Mouse (Mus musculus) T-cell, adult 2 months (primary cell): ENCODE results near the gene Oprd1.

ENCODE experiments used
- DNase-seq: peaks from one replicate; pipeline ENCODE4 v3.0.0; 2022; ENCODE audit warnings: low spot score

Gene Oprd1

DNA sequence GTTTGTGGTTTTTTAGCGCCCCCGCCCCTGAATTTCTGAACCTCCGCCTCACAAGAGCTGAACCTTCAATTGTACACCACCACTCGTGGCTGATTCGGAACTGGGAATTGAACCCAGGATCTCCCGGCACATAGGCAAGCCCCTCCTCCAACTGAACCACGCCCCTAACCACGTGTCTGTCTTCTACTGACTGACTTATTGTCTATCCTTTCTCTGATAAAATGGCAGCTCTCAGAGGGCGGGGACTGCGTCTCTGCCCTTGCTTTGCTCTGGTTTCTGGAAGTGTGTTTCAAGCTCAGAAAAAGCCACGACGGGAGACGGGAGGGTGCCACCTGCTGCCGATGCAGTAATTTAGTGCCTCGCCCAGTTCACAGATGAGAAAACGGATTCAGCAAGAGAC lies 10.4 kb downstream of the Oprd1 start:
- no peak for DNase-seq

DNA sequence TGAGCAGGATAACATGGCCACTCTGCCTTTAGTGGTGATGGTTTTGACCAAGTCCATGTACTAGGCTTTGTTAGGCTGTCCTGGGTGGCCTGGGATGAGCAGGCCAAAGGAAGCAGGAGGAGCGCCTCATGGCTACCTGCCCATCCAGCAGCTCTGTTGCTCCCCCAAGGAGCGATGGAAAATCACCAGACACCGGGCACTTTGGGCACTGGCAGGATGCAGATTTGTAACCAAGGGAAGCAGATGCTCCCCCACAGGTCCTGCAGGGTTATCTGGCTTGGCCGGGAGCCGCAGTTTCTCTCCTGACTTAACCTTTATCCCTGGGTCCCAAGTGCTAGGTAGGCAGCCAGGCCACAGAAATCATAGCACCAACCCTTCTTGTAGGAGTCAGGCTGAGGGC lies 10.9 kb downstream of the Oprd1 start:
- DNase-seq, result no peak

- no peak for DNase-seq
Observed at GRCm38 (mm10) chr4:132132297-132132696, 12.0 kb downstream of the Oprd1 start.

- no peak for DNase-seq
Observed at GRCm38 (mm10) chr4:132131790-132132189, 12.5 kb downstream of the Oprd1 start.

GRCm38 (mm10) chr4:132131116-132131515 lies 13.2 kb downstream of the Oprd1 start:
- DNase-seq, result no peak

DNA sequence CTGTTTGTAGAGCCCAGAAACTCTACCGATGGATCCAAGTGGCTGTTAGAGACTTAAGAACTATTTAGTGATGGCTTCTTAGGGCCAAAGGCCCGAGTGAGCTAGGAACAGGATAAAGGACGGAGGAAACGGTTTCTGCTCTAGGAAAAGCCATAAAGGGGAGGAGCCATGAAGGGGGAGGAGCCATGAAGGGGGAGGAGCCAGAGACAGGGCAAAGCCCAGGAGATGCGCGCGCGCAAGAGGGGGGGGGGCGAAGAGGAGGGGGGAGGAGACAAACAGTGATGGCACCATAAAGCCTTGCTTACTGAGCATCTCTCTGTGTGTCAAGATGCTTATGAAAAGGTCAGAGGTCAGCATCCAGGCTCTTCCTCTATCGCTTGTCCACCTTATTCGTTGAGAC lies 13.6 kb downstream of the Oprd1 start:
- no peak for DNase-seq

DNA sequence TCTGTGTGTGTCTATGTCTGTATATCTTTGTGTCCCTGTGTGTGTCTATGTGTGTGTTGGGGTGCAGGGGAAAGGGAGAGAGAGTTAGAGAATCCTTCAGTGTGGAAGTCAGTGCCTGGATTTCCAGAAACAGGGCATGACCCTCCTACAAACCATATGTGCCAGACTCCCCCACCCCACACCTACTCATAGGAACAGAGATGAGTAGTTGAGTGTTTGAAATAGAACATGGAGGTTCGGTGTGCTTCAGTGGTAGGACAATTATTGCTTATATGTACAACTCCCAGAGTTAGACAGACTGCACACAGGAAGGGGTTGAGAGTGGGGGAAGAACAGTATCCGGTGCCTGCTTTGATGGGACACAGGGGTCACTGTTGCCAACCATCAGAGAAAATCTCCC lies 14.2 kb downstream of the Oprd1 start:
- DNase-seq, result no peak

DNA sequence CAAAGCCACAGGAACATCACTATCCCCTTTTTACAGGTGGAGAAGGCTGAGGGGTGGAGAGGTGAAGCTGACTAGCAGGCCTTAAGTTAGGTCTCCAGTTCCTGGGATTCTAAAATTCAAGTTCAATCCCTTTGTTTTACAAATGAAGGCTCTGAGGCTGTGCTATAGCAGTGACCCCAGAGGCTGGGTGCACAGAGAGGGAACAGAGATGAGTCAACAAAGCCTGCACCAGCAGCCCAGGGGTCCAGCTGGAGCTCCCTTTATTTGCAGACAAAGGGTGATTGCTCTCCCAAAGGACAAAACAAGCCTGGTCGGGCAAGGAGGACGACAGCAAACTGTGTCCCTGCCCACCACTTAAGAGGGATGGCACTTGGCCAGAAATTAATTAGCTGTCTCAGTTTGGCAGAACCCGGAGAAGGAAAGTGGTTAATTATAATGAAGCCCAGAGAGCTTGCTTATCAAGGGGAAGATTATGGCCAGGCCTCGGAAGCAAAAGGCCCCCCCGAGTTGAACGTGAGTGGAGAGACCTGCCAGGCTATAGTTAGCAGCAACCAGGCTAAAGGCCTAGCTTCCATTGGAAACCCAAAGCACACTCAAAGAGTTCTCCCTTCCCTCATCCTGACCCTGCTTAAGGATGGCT lies 15.2 kb downstream of the Oprd1 start:
- DNase-seq, result no peak

DNA sequence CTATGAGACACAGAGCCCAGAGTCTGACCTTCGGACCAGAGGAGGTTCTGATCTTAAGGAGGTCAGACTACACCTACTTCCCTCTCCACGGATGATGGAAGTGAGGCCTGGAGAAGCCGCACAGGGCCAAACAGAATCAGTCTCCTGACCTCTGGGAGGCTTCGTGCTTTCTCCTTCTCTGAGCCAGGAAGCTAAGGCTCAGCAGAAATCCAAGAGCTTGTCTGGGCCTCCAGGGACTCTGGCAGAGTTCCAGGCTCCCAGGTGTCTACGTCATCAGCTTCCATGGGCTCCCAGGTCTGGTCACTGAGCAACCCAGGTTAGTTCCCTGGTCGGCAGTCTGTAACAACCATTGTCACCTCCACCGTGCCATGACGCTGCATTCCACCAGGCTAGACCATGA lies 17.2 kb downstream of the Oprd1 start:
- DNase-seq, result no peak

- no peak for DNase-seq
Observed at GRCm38 (mm10) chr4:132123166-132123565, 21.1 kb downstream of the Oprd1 start.

DNA sequence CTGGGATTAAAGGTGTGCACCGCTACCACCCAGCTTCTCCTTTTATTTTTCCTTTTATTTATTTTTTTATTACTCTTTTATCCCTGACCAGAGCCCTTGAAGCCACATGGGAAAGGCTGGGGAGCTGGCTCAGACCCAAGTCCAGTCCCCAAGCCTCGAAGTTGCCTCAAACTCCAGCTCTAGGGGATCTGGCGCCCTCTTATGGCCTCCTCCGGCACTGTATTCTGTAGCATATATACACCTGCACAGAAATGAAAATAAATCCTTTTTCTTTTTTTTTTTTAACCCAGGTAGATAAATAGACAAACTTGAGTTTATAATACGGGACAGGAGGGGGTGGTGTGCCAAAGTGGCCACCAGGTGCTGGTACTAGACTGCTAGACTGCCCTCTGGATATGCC lies 22.6 kb downstream of the Oprd1 start:
- no peak for DNase-seq

DNA sequence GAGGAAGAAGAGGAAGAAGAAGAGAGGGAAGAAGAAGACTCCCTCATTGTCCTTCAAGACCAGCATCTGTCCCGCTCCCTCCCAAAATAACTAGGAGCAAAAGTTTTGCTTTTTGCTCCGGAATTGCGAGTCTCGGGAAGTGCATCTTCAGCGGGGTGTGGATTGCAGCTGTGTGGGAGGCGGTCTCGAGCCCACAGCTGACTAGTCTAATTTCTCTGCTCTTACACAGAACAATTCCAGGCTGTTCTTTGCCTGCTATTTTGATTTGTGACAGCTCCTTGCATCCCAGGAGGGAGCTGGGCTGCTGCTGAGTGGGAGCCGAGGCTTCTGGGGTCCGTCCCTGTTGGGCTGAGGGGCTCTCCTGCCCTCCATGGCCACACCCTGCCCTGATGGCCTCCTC lies 24.7 kb downstream of the Oprd1 start:
- no peak for DNase-seq

GRCm38 (mm10) chr4:132116315-132116714 lies 28.0 kb downstream of the Oprd1 start:
- DNase-seq, result no peak

DNA sequence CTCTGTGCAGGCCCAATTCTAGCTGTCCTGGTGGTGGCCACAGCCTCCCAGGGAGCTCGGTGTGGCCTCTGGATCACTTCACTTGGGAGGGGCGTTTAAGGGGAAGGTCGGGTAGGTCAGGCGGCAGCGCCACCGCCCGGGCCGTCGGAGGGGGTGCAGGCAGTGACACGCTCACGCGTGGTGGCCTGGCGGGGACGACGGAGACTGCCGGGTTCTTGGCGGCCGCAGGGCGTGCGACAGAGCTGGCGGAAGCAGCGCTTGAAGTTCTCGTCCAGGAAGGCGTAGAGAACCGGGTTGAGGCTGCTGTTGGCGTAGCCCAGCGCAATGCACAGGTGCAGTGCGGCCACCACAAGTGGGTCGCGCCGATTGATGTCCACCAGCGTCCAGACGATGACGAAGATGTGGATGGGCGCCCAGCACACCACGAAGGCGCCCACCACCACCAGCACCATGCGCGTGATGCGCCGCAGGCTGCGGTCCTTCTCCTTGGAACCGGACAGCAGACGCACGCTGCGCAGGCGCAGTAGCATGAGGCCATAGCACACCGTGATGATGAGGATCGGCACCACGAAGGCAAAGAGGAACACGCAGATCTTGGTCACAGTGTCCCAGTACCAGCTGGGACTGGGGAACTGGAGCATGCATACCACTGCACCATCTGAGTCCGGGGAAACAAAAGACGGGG lies 30.7 kb downstream of the Oprd1 start:
- peak; percentile 30 for DNase-seq

GRCm38 (mm10) chr4:132111227-132111626 lies 33.1 kb downstream of the Oprd1 start:
- no peak for DNase-seq

DNA sequence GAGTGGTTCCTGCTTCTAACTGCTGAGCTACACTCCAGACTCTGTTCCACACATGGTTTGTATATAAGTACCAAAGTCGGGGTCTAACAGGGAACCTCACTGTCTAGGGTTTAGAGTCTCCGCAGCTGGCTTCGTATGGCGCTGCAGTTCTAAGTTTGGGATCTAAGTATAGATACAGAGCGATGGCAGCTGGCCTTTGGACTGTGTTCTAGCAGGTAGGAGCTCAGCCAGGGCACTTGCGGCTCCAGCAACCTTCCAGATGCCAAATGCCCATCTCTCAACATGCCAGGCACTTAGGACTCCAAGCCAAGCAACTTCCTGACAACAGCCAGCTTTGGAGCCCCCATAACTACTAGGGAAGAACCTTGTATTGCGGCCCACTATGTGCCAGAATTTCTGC lies 36.1 kb downstream of the Oprd1 start:
- no peak for DNase-seq

DNA sequence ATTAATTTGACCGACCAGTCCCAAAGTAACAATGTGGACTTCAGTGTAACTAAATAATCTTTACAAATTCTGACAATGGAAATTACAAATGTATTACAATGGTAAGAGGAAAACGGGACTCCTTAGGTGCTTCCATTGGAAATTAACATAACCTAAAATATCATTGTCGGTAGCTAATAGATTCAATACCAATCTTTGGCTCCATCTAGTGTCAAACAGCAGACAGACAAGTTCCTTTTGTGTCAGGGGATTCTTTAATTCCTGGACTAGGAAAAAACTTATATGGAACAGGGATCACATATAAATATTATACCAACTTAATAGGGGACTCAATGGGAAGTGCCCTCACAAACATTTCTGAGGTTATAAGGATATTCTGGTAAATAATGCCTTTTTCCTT lies 43.1 kb downstream of the Oprd1 start:
- no peak for DNase-seq

- no peak for DNase-seq
Observed at GRCm38 (mm10) chr4:132099548-132099947, 44.7 kb downstream of the Oprd1 start.

- DNase-seq, result no peak
Observed at GRCm38 (mm10) chr4:132095043-132095442, 49.2 kb downstream of the Oprd1 start.

- DNase-seq, result no peak
Observed at GRCm38 (mm10) chr4:132093928-132094327, 50.4 kb downstream of the Oprd1 start.

DNA sequence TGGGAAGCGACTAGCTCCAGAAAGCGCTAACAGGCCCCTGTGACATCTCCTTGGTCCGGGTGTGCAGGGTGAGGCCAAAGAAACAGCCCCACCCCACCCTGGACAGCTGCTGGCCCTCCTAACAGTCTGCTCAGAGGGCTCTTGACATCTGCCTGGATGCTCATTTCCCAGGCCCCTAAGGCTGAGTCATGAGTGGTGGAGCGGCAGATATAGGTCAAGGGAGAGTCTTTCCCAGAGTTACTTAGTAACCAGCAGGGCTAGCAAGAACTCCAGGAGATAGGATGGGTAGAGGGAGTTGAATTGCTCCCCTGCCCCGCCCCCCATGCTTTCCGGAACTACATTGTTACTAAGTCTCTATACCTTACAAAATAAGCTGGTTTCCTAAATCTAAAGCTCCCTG lies 51.1 kb downstream of the Oprd1 start:
- no peak for DNase-seq

- DNase-seq, result peak; percentile 51
Observed at GRCm38 (mm10) chr4:132088921-132089320, 55.4 kb downstream of the Oprd1 start.

DNA sequence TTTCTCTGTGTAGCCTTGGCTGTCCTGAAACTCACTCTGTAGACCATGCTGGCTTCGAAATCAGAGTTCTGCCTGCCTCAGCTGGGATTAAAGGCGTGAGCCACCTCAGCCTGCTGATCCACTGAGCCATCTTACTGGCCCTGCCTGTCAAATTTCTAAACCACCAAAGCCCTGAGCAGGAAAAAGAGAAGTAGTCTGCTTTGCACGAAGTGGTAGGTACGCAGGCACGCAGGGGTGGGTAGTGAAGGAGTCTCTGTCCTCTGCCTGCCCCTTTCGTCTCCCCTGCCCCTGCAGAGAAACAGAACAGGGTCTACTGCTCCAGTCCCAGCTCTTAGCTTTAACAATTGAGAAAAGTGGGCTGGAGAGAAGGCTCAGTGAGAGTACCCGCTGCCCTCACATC lies 59.2 kb downstream of the Oprd1 start:
- peak; percentile 47 for DNase-seq

DNA sequence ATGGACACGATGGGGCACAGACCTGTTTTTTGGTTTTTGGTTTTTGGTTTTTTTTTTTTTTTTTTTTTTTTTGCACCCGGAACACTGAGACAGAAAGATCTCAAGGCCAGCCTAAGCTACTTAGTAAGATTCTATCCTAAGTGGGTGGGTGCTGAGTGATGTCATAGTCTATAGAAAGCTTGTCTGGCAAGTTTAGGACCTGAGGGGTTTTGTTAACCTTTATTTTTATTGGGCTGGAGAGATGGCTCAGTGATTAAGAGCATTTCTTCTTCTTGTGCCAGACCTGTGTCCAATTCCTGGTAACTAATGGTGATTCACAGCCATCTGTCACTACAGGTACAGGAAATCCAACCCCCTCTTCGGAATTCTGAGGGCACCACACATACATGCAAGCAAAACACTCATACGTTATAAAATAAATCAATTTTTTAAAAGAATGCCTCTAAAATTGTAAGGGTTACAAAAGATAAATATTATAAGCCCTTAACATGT lies 63.7 kb downstream of the Oprd1 start:
- no peak for DNase-seq
